Comparison of ENCODE assay signal across 7 mouse cellular contexts in genomic region chr4:94613972-94614626, GRCm38 (mm10). TPM values are rescaled to one million over a fixed set of nuclear protein-coding genes. Genes with fewer than 3 reads are reported as not detected.
DNase-seq lines count a peak whose midpoint lies in the region; ATAC-seq lines count a peak whose summit lies in the region.

Ift74 (plus strand) TSS chr4:94614491.

- H3K4me1 ChIP-seq in embryonic facial prominence, embryonic 12.5 days, result no peaks in the 10 kb centered on the region
- H3K4me1 ChIP-seq in limb, embryonic 11.5 days (ENCODE audit: control insufficient read depth, insufficient read depth, low read length), result no peaks in the 10 kb centered on the region
- H3K4me1 ChIP-seq in midbrain, embryonic 14.5 days (ENCODE audit: control insufficient read depth, insufficient read depth, low read length), result peaks cover 13% of the 10 kb centered on the region; the same call in 1 of the 2 replicates

- H3K4me2 ChIP-seq in embryonic facial prominence, embryonic 12.5 days (replicated peaks), result peak within 1 kb of the TSS; percentile 64
- H3K4me2 ChIP-seq in limb, embryonic 11.5 days (ENCODE audit: low read depth, severe bottlenecking), result peak within 1 kb of the TSS; percentile 63
- H3K4me2 ChIP-seq in midbrain, embryonic 14.5 days (ENCODE audit: low read length), result peak within 1 kb of the TSS; percentile 67

- DNase-seq in adrenal gland, postnatal 25 days, result peak; percentile 93
- peak; percentile 99 for DNase-seq in heart, adult 11 months
- peak; percentile 90 for DNase-seq in kidney, adult 18-20 months
- DNase-seq in limb, embryonic 11.5 days (ENCODE audit: low spot score), result peak; percentile 97
- DNase-seq in midbrain, embryonic 14.5 days, result peak; percentile 99
- DNase-seq in spleen, adult 18-20 months, result peak; percentile 79 to 84

- H3K36me3 ChIP-seq in embryonic facial prominence, embryonic 12.5 days, result no peaks in the 10 kb centered on the region; the same call in 1 of the 2 replicates
- no peaks in the 10 kb centered on the region for H3K36me3 ChIP-seq in limb, embryonic 11.5 days (ENCODE audit: control insufficient read depth, insufficient read depth, low read length)
- no peaks in the 10 kb centered on the region for H3K36me3 ChIP-seq in midbrain, embryonic 14.5 days (ENCODE audit: control insufficient read depth, insufficient read depth, low read length)

- H3K27me3 ChIP-seq in embryonic facial prominence, embryonic 12.5 days, result no peaks in the 10 kb centered on the region
- H3K27me3 ChIP-seq in limb, embryonic 11.5 days (ENCODE audit: control insufficient read depth, insufficient read depth, low read length), result no peaks in the 10 kb centered on the region
- H3K27me3 ChIP-seq in midbrain, embryonic 14.5 days (ENCODE audit: control insufficient read depth, insufficient read depth, low read length), result no peaks in the 10 kb centered on the region

- 2% methylated on average over 29 of the region's 29 CpGs for WGBS in embryonic facial prominence, embryonic 12.5 days
- 3% methylated on average over 29 of the region's 29 CpGs for WGBS in limb, embryonic 11.5 days
- 2% methylated on average over 29 of the region's 29 CpGs for WGBS in midbrain, embryonic 14.5 days

- peak within 1 kb of the TSS; percentile 65 for H3K4me3 ChIP-seq in embryonic facial prominence, embryonic 12.5 days
- peak within 1 kb of the TSS; percentile 64 for H3K4me3 ChIP-seq in limb, embryonic 11.5 days (ENCODE audit: low read depth, low read length)
- peak within 1 kb of the TSS; percentile 51 for H3K4me3 ChIP-seq in midbrain, embryonic 14.5 days (replicated peaks; ENCODE audit: low read depth, low read length)

- peak within 1 kb of the TSS; percentile 74 for H3K9ac ChIP-seq in embryonic facial prominence, embryonic 12.5 days
- H3K9ac ChIP-seq in limb, embryonic 11.5 days (ENCODE audit: low read length), result peak within 1 kb of the TSS; percentile 68
- H3K9ac ChIP-seq in midbrain, embryonic 14.5 days (replicated peaks; ENCODE audit: low read length), result peak within 1 kb of the TSS; percentile 50

- H3K9me3 ChIP-seq in embryonic facial prominence, embryonic 12.5 days, result no peaks in the 10 kb centered on the region
- no peaks in the 10 kb centered on the region for H3K9me3 ChIP-seq in limb, embryonic 11.5 days (ENCODE audit: control insufficient read depth, low read length)
- no peaks in the 10 kb centered on the region for H3K9me3 ChIP-seq in midbrain, embryonic 14.5 days (ENCODE audit: control insufficient read depth, low read length)

- peak; percentile 99 for ATAC-seq in embryonic facial prominence, embryonic 12.5 days (ENCODE audit: insufficient number of reproducible peaks, insufficient read depth, low FRiP score, low TSS enrichment)
- peak; percentile 100 for ATAC-seq in limb, embryonic 11.5 days (ENCODE audit: insufficient number of reproducible peaks, low FRiP score, low TSS enrichment, low read depth)
- ATAC-seq in midbrain, embryonic 14.5 days (ENCODE audit: low FRiP score, low TSS enrichment), result peak; percentile 100

- peak within 1 kb of the TSS; percentile 81 for H3K27ac ChIP-seq in embryonic facial prominence, embryonic 12.5 days
- H3K27ac ChIP-seq in limb, embryonic 11.5 days (replicated peaks; ENCODE audit: low read depth, low read length), result peak within 1 kb of the TSS; percentile 64; the same call in 1 of the 2 replicates
- H3K27ac ChIP-seq in midbrain, embryonic 14.5 days (replicated peaks; ENCODE audit: low read depth, low read length), result peak within 1 kb of the TSS; percentile 46

RNA-seq across cellular contexts. Expression of gene Ift74, which starts in this region (rescaled TPM):
- total RNA-seq in adrenal gland, postnatal 25 days (2021), result 17.0 and 17.7 TPM in 2 replicates
- polyA plus RNA-seq in embryonic facial prominence, embryonic 12.5 days (2016; fragmentation: Nextera tagmentation; extraction: Ambion mirVana), result 50.3 and 50.8 TPM in 2 replicates
- polyA plus RNA-seq in limb, embryonic 11.5 days (2014; fragmentation: Nextera tagmentation; extraction: Ambion mirVana), result 59.8 and 63.3 TPM in 2 replicates
- 27.8 and 32.2 TPM in 2 replicates for polyA plus RNA-seq in midbrain, embryonic 14.5 days (2014; fragmentation: Nextera tagmentation; extraction: Ambion mirVana)

Comparison
In these comparisons a context has a peak if more than half of its experiments do, and no peak if none do; other contexts are left out.
1. Peak in every context shown above with its lines: DNase-seq, ATAC-seq, H3K4me3 ChIP-seq and H3K27ac ChIP-seq.